Mouse (Mus musculus) forebrain, embryonic 10.5 days (tissue): ENCODE measurements at regions not wholly inside any gene's neighbourhood (a gene's known extent, or its start where the extent isn't known, plus 50 kb on each side); places are given as distances from the start of the nearest gene placed in this dataset.
"Not testable (repeated sequence)": the region's sequence is repeated elsewhere in the genome, so short reads cannot be mapped to it uniquely, and the experiment has no call there.

Source experiments
- DNase-seq: peaks from one replicate; pipeline ENCODE4 v3.0.0-alpha.2; 2017; ENCODE audit warnings: low spot score; ENCODE audit errors: extremely low spot score
- H3K27ac ChIP-seq: fragments of 300-500 bp; sonication (generic); 2 replicates; pipeline ENCODE4 v1.5.1; 2016; ENCODE audit warnings: mild to moderate bottlenecking
- H3K27me3 ChIP-seq: fragments of 300-500 bp; sonication (generic); 2 replicates; pipeline ENCODE4 v1.6.1; 2016; ENCODE audit warnings: mild to moderate bottlenecking; ENCODE audit not compliant: poor library complexity, severe bottlenecking
- H3K36me3 ChIP-seq: fragments of 300-500 bp; sonication (generic); replicated peaks from 2 replicates; pipeline ENCODE4 v1.6.1; 2016; ENCODE audit warnings: mild to moderate bottlenecking, moderate library complexity
- H3K4me1 ChIP-seq: fragments of 300-500 bp; sonication (generic); 2 replicates; pipeline ENCODE4 v1.6.1; 2016
- H3K4me3 ChIP-seq: fragments of 300-500 bp; sonication (generic); 2 replicates; pipeline ENCODE4 v1.5.1; 2016; ENCODE audit warnings: mild to moderate bottlenecking, moderate library complexity
- H3K9me3 ChIP-seq: fragments of 300-500 bp; sonication (generic); 2 replicates; pipeline ENCODE4 v1.6.1; 2016; ENCODE audit warnings: mild to moderate bottlenecking, moderate library complexity
- WGBS: fragments of 180-500 bp; shearing (Covaris S2); methylation state at CpG from one replicate; pipeline ENCODE4 v1.1.7; 2016; 5-methylcytosine and 5-hydroxymethylcytosine counted together

- no peak for DNase-seq
- peaks cover 48% of the 10 kb centered on the region for H3K9me3 ChIP-seq
- 72% methylated on average over 1 of the region's 1 CpGs for WGBS
- H3K27me3 ChIP-seq = no peaks in the 10 kb centered on the region
- no peaks in the 10 kb centered on the region for H3K36me3 ChIP-seq
- H3K27ac ChIP-seq = no peak overlapping the region
- no peaks in the 10 kb centered on the region for H3K4me1 ChIP-seq
- H3K4me3 ChIP-seq = no peak overlapping the region
Observed at GRCm38 (mm10) chr9:36001163-36001562, 92.9 kb downstream of the 9230113P08Rik start.

GRCm38 (mm10) chr9:36006801-36007200 lies 98.6 kb downstream of the 9230113P08Rik start:
- H3K27ac ChIP-seq, H3K4me3 ChIP-seq, H3K36me3 ChIP-seq, DNase-seq, H3K4me1 ChIP-seq, H3K27me3 ChIP-seq: not testable (repeated sequence)
- WGBS = 84% methylated on average over 1 of the region's 1 CpGs
- peaks cover 69% of the 10 kb centered on the region for H3K9me3 ChIP-seq
